Mouse (Mus musculus) hindbrain, embryonic 10.5 days (tissue): ENCODE results near the gene Olfr765. TPM values are rescaled to one million over a fixed set of nuclear protein-coding genes. Genes with fewer than 3 reads are reported as not detected.
"Not testable (repeated sequence)": the region's sequence is repeated elsewhere in the genome, so short reads cannot be mapped to it uniquely, and the experiment has no call there.

Source experiments
- DNase-seq: peaks from one replicate; pipeline ENCODE4 v3.0.0-alpha.2; 2017; ENCODE audit warnings: low spot score
- H3K27ac ChIP-seq: fragments of 300-500 bp; sonication (generic); 2 replicates; pipeline ENCODE4 v1.5.1; 2016; ENCODE audit warnings: mild to moderate bottlenecking, moderate library complexity
- H3K27me3 ChIP-seq: fragments of 300-500 bp; sonication (generic); 2 replicates; pipeline ENCODE4 v1.6.1; 2016; ENCODE audit warnings: mild to moderate bottlenecking; ENCODE audit not compliant: poor library complexity, insufficient read depth, severe bottlenecking
- H3K36me3 ChIP-seq: fragments of 300-500 bp; sonication (generic); 2 replicates; pipeline ENCODE4 v1.6.1; 2016; ENCODE audit warnings: mild to moderate bottlenecking, moderate library complexity
- H3K4me1 ChIP-seq: fragments of 300-500 bp; sonication (generic); replicated peaks from 2 replicates; pipeline ENCODE4 v1.6.1; 2016; ENCODE audit warnings: mild to moderate bottlenecking
- H3K4me3 ChIP-seq: fragments of 300-500 bp; sonication (generic); 2 replicates; pipeline ENCODE4 v1.5.1; 2016; ENCODE audit warnings: mild to moderate bottlenecking, moderate library complexity
- H3K9me3 ChIP-seq: fragments of 300-500 bp; sonication (generic); 2 replicates; pipeline ENCODE4 v1.6.1; 2016; ENCODE audit warnings: mild to moderate bottlenecking, moderate library complexity
- WGBS: fragments of 180-500 bp; shearing (Covaris S2); methylation state at CpG from one replicate; pipeline ENCODE4 v1.1.7; 2016; 5-methylcytosine and 5-hydroxymethylcytosine counted together
- polyA plus RNA-seq: library from polyadenylated mRNA; unstranded; fragments of >200 nt; fragmentation: Nextera tagmentation; extraction: Ambion mirVana; gene quantifications from 2 replicates; pipeline ENCODE4 v1.2.1, GENCODE M21; 2016

Olfr765 gene
- polyA plus RNA-seq, result not detected in 2 replicates

GRCm38 (mm10) chr10:129049898-129050297 lies at the start of gene Olfr765:
Olfr765 (minus strand) TSS chr10:129049998.
- H3K27me3 ChIP-seq, H3K36me3 ChIP-seq, DNase-seq, H3K9me3 ChIP-seq, H3K4me3 ChIP-seq, H3K27ac ChIP-seq, H3K4me1 ChIP-seq: not testable (repeated sequence)

DNA sequence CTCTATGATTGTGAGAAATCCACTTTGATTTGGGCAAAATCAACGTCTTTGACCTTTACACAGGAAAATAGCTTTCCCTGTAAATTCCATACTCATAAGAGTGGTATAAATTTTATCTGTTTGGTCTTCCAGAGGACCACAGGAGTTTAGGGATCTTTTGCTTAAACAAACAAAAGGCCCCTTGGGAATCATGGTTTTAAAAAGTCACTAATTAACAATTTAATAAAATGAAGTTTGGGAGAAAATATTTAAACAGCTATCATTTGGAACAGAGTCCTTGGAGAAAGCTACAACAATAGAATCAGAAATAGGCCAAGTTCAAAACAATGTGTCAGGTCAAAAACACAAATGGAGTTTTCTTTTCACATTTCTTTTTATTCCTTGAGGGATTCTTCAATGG lies 49.5 kb upstream of the Olfr765 start, which contains the start of gene Olfr768:
TSS of gene Olfr768 (minus strand) at position 101 of the 400 bp plus-strand sequence.
- H3K9me3 ChIP-seq, result no peaks in the 10 kb centered on the region
- WGBS, result 89% methylated on average over 1 of the region's 1 CpGs

DNA sequence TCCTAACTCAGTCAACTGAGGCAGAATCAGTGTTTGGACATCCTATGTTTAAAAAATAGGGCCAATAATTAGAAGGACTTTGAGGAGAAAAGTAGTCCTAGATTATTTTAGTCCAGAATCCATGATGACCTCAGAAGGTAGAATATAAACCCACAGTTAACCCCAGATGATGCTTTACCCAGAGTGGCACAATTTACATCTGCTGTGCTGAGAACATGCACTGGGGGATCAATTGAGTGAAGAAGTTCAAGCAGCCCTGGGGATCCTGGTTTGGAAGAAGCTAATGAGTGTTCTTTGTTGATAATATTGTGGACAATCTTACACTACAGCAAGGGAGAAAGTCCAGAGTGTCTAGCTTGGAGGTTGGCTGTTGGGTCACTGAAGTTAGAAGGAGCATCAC lies 33.0 kb upstream of the Olfr765 start, which contains the start of gene Olfr767:
TSS of gene Olfr767 (minus strand) at position 101 of the 400 bp plus-strand sequence.
- DNase-seq, result not testable (repeated sequence)

More for the DNA sequence above, 49.5 kb upstream of the Olfr765 start, which contains the start of gene Olfr768:
- Histone ChIP-seq H3K27me3 (no peaks in the 10 kb centered on the region), H3K4me3 (no peak within 1 kb of the TSS), H3K27ac (no peak within 1 kb of the TSS), H3K36me3 (no peaks in the 10 kb centered on the region), H3K4me1 (no peaks in the 10 kb centered on the region)
- DNase-seq, result no peak

DNA sequence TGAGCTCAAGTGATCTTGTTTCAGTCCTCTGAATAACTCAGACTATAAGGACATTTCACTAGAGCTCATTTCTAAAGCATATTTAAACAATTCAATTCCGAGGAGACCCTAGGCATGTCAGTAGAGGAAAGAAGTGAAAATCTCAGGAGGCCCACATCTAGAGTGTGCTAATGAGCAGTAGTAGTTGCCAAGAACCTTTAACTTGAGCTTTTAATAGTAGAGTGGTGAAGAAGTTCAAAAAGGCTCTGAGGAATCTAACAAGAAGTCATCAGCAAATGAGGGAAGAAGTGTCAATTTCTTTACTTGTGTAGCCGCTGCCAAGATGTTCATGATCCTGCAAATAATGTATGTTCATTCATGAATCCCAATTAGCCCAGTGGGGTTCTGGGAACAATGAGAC lies 19.1 kb upstream of the Olfr765 start, which contains the start of gene Olfr766-ps1:
TSS of gene Olfr766-ps1 (minus strand) at position 101 of the 400 bp plus-strand sequence.
- no peaks in the 10 kb centered on the region for H3K4me1 ChIP-seq
- no peaks in the 10 kb centered on the region for H3K9me3 ChIP-seq
- no peaks in the 10 kb centered on the region for H3K36me3 ChIP-seq
- no peak for DNase-seq
- no peak within 1 kb of the TSS for H3K4me3 ChIP-seq
- H3K27me3 ChIP-seq, result no peaks in the 10 kb centered on the region
- WGBS, result 89% methylated on average over 2 of the region's 2 CpGs
- H3K27ac ChIP-seq, result no peak within 1 kb of the TSS

More for the DNA sequence above, 33.0 kb upstream of the Olfr765 start, which contains the start of gene Olfr767:
- H3K27me3 ChIP-seq, H3K4me1 ChIP-seq, H3K36me3 ChIP-seq, H3K27ac ChIP-seq, H3K4me3 ChIP-seq, H3K9me3 ChIP-seq: not testable (repeated sequence)

DNA sequence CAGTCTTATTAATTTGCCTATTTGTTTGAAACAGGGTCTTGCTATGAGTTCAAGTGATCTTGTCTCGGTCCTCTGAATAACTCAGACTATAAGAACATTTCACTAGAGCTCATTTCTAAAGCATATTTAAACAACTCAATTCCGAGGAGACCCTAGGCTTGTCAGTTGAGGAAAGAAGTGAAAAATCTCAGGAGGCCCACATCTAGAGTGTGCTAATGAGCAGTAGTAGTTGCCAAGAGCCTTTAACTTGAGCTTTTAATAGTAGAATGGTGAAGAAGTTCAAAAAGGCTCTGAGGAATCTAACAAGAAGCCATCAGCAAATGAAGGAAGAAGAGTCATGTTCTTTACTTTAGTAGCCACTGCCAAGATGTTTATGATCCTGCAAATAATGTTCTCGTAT lies 10.0 kb downstream of the Olfr765 start, which contains the start of gene Olfr764-ps1:
TSS of gene Olfr764-ps1 (minus strand) at position 101 of the 400 bp plus-strand sequence.
- no peak within 1 kb of the TSS for H3K27ac ChIP-seq
- H3K36me3 ChIP-seq, result no peaks in the 10 kb centered on the region
- DNase-seq, result no peak
- no peaks in the 10 kb centered on the region for H3K4me1 ChIP-seq
- no peaks in the 10 kb centered on the region for H3K27me3 ChIP-seq
- no peak within 1 kb of the TSS for H3K4me3 ChIP-seq
- 88% methylated on average over 3 of the region's 3 CpGs for WGBS
- H3K9me3 ChIP-seq, result no peaks in the 10 kb centered on the region

GRCm38 (mm10) chr10:129028343-129028742 lies 21.5 kb downstream of the Olfr765 start:
- Histone ChIP-seq H3K27ac (no peak overlapping the region), H3K4me1 (no peaks in the 10 kb centered on the region), H3K4me3 (no peak overlapping the region), H3K9me3 (no peaks in the 10 kb centered on the region), H3K27me3 (no peaks in the 10 kb centered on the region), H3K36me3 (no peaks in the 10 kb centered on the region)
- no peak for DNase-seq
- 82% methylated on average over 2 of the region's 2 CpGs for WGBS

- no peak overlapping the region for H3K4me3 ChIP-seq
- H3K27ac ChIP-seq, result no peak overlapping the region
- peak; percentile 53 for DNase-seq
- 63% methylated on average over 3 of the region's 3 CpGs for WGBS
- H3K4me1 ChIP-seq, result no peaks in the 10 kb centered on the region
- no peaks in the 10 kb centered on the region for H3K36me3 ChIP-seq
- no peaks in the 10 kb centered on the region for H3K27me3 ChIP-seq
- H3K9me3 ChIP-seq, result 0 out of 2 replicates have a peak, but pooled peaks cover 2% of the 10 kb centered on the region
These were observed 23.7 kb downstream of the Olfr765 start for GRCm38 (mm10) chr10:129026018-129026662.

GRCm38 (mm10) chr10:129023319-129023718 lies 26.5 kb downstream of the Olfr765 start:
- Histone ChIP-seq H3K9me3 (0 out of 2 replicates have a peak, but pooled peaks cover 2% of the 10 kb centered on the region), H3K27ac (no peak overlapping the region), H3K36me3 (no peaks in the 10 kb centered on the region), H3K27me3 (no peaks in the 10 kb centered on the region), H3K4me1 (no peaks in the 10 kb centered on the region), H3K4me3 (no peak overlapping the region)
- no peak for DNase-seq

DNA sequence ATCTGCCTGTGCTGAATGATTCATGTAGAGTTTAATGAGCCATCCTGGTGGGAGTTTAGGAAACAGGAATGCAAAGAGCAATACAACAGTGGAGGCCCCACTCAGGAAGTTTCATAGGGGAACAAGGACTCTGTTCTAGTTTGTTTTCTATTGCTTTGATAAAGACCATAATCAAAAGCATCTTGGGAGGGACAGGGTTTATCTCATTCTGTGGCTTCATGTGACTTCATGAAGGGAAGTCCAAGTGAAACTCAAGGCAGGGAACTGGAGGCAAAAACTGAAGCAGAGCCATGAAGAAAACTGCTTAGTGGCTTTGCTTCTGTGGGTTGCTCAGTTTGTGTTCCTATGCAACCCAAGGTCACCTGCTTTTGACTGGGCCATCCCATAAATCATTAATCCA lies 35.3 kb downstream of the Olfr765 start:
- Histone ChIP-seq H3K27ac (no peak overlapping the region), H3K36me3 (no peaks in the 10 kb centered on the region), H3K4me3 (no peak overlapping the region), H3K9me3 (no peaks in the 10 kb centered on the region), H3K4me1 (no peaks in the 10 kb centered on the region), H3K27me3 (no peaks in the 10 kb centered on the region)
- DNase-seq, result no peak

DNA sequence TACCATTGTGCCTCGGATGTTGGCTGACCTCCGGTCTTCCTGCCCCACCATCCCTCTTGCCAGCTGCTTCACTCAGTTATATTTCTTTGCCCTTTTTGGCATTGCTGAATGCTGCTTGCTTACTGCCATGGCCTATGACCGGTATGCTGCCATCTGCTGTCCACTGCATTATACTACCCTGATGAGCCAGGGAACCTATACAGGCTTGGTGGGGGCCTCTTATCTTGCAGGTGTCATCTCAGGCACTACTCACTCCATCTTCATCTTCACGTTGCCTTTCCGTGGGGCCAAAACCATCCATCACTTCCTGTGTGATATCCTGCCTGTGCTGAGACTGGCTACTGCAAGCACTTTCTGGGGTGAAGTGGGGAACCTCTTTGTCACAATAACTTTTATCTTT lies 38.3 kb downstream of the Olfr765 start:
- not testable (repeated sequence) for H3K27me3 ChIP-seq, DNase-seq, H3K36me3 ChIP-seq, H3K4me1 ChIP-seq, H3K4me3 ChIP-seq, H3K27ac ChIP-seq, H3K9me3 ChIP-seq
- WGBS, result 72% methylated on average over 2 of the region's 5 CpGs

DNA sequence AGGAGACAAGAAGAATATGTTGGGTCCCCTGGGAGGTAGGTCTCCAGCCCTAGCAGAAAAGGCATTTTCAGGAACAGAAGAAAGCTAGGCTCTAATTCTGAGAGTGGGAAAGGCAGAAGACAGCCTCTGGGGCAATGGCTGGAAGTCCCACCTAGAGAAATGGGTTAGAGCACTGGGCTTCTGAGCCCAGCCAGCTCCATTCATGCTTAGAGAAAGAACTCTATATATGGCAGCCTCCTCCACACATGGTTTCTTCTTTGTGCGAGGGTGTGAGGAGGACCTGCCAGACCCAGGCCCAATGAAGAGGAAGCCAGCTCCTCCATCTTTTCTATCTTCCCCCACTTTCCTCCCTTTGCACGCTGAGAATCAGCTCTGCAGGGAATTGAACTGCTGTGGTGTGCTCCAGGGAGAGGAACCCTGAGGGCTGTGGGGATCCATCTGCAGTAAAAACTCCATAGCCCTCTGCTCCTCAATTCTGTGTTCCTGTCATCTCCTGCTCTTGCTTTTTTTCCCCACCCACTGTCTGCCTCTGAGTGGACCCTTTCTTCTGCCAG lies 39.4 kb downstream of the Olfr765 start, which contains the start of gene Olfr763:
TSS of gene Olfr763 (plus strand) at position 504 of the 554 bp plus-strand sequence.
- WGBS, result 76% methylated on average over 2 of the region's 2 CpGs
- Histone ChIP-seq H3K27ac (no peak within 1 kb of the TSS), H3K9me3 (0 out of 2 replicates have a peak, but pooled peaks cover 8% of the 10 kb centered on the region), H3K4me1 (no peaks in the 10 kb centered on the region), H3K27me3 (no peaks in the 10 kb centered on the region), H3K36me3 (no peaks in the 10 kb centered on the region), H3K4me3 (no peak within 1 kb of the TSS)
- no peak for DNase-seq

DNA sequence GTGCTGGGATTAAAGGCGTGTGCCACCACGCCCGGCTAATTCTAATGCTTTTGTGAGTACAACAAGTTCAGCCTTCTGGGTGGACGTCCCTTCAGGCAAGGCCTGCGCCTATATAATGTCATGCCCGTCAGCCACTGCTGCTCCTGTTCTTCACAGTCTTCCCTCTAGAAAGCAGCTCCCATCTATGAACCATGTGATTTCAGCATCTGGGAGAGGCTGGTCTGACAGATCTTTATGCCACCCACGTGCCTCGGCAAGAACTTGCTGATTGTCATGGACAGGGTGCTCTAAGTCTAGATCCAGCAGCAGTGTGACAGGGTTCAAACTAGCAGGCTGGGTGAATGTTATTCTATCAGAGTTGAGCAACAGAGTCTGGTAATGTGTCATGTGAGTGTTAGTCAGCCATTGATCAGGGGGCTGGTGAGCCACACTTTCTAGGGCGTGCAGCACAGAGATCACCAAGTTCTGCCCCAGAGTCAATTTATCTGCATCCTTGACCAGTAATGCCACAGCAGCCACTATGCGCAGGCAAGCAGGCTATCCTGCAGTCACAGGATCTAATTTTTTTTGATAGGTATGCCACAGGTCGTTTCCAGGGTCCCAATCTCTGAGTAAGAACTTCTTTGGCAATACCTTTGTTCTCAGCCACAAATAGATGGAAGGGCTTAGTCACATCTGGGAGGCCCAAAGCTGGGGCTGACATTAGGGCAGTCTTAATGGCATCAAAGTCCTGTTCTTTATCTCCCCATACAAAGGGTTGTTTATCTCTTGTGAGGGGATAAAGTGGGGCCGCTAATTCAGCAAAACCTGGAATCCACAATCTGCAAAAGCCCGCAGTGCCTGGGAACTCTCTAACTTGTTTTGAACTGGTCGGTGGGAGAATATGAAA lies 45.5 kb downstream of the Olfr765 start:
- Histone ChIP-seq H3K4me1 (no peaks in the 10 kb centered on the region), H3K27me3 (no peaks in the 10 kb centered on the region), H3K4me3 (no peak overlapping the region), H3K36me3 (no peaks in the 10 kb centered on the region), H3K9me3 (0 out of 2 replicates have a peak, but pooled peaks cover 8% of the 10 kb centered on the region), H3K27ac (no peak overlapping the region)
- DNase-seq, result no peak
- 85% methylated on average over 14 of the region's 14 CpGs for WGBS
